Mouse (Mus musculus): ENCODE results near the gene S100a7a. TPM values are rescaled to one million over a fixed set of nuclear protein-coding genes. Genes with fewer than 3 reads are reported as not detected.

Gene S100a7a
- polyA plus RNA-seq, 1 experiment: not detected

- H3K27me3 ChIP-seq (ENCODE audit: control insufficient read depth, insufficient read depth, low read length): no peaks in the 10 kb centered on the region
- TF ChIP-seq POLR2A (IDR thresholded peaks at IDR 0.05; ENCODE audit: control insufficient read depth, low read depth, low read length) (no peak), CTCF (IDR thresholded peaks at IDR 0.05; ENCODE audit: control insufficient read depth, insufficient read depth, insufficient replicate concordance, low read depth, low read length) (peak; percentile 59; the same call in 1 of the 2 replicates)
- peaks cover 3% of the 10 kb centered on the region for H3K4me1 ChIP-seq (ENCODE audit: control insufficient read depth, insufficient read depth, low read length)
- no peak overlapping the region for H3K27ac ChIP-seq (ENCODE audit: control insufficient read depth, insufficient read depth, low read depth, low read length)
- H3K36me3 ChIP-seq (ENCODE audit: control insufficient read depth, insufficient read depth, low read length): no peaks in the 10 kb centered on the region
- H3K4me3 ChIP-seq (ENCODE audit: control insufficient read depth, low read depth, low read length): no peak overlapping the region
Measured at GRCm38 (mm10) chr3:90615415-90615814, 38.4 kb upstream of the S100a7a start.

DNA sequence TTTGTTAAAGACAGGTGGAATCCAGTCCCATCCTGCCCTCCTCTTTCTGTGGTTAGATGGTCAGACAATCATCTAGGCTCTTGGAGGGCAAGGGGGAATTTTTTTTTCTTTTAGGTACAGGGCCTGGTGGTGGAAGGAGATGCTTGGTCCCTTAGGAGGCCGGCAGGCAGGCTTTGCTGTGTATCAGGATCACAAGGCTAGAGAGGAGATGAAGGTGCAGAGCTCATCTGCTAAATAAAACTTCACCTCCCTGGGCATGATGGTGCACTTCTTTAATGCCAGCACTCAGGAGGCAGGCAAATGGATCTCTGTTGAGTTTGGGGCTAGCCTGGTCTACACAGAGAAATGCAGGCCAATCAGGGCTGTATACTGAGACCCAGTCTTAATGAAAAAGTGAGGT, 37.9 kb upstream of the S100a7a start:
- H3K4me3 ChIP-seq (ENCODE audit: control insufficient read depth, low read depth, low read length): no peak overlapping the region
- TF ChIP-seq CTCF (IDR thresholded peaks at IDR 0.05; ENCODE audit: control insufficient read depth, insufficient read depth, insufficient replicate concordance, low read depth, low read length) (no peak), POLR2A (IDR thresholded peaks at IDR 0.05; ENCODE audit: control insufficient read depth, low read depth, low read length) (no peak)
- no peaks in the 10 kb centered on the region for H3K36me3 ChIP-seq (ENCODE audit: control insufficient read depth, insufficient read depth, low read length)
- no peak overlapping the region for H3K27ac ChIP-seq (ENCODE audit: control insufficient read depth, insufficient read depth, low read depth, low read length)
- H3K27me3 ChIP-seq (ENCODE audit: control insufficient read depth, insufficient read depth, low read length): no peaks in the 10 kb centered on the region
- H3K4me1 ChIP-seq (ENCODE audit: control insufficient read depth, insufficient read depth, low read length): peaks cover 3% of the 10 kb centered on the region

DNA sequence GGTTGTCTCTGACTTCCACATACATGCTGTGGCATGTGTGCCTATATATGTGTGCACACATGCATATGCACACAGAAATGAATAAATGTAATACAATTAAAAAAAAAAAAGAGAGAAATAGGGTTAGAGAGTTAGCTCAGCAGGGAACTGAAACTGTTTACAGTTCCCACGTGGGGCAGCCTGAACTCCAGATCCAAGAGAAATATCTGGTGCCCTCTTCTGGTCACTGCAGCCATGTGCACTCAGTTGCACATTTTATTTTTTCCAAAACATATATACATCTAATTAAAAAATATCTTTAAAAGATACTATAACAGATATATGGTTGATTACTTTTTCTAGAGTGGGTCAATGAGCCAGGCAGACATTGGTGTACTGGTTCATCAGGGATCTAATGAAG, 36.2 kb upstream of the S100a7a start:
- no peaks in the 10 kb centered on the region for H3K36me3 ChIP-seq (ENCODE audit: control insufficient read depth, insufficient read depth, low read length)
- no peak overlapping the region for H3K4me3 ChIP-seq (ENCODE audit: control insufficient read depth, low read depth, low read length)
- H3K4me1 ChIP-seq (ENCODE audit: control insufficient read depth, insufficient read depth, low read length): peaks cover 3% of the 10 kb centered on the region
- TF ChIP-seq CTCF (IDR thresholded peaks at IDR 0.05; ENCODE audit: control insufficient read depth, insufficient read depth, insufficient replicate concordance, low read depth, low read length) (no peak), POLR2A (IDR thresholded peaks at IDR 0.05; ENCODE audit: control insufficient read depth, low read depth, low read length) (no peak)
- H3K27me3 ChIP-seq (ENCODE audit: control insufficient read depth, insufficient read depth, low read length): no peaks in the 10 kb centered on the region
- H3K27ac ChIP-seq (ENCODE audit: control insufficient read depth, insufficient read depth, low read depth, low read length): no peak overlapping the region

- Histone ChIP-seq H3K4me3 (ENCODE audit: control insufficient read depth, low read depth, low read length) (no peak overlapping the region), H3K4me1 (ENCODE audit: control insufficient read depth, insufficient read depth, low read length) (peaks cover 2% of the 10 kb centered on the region; the same call in 1 of the 2 replicates), H3K27ac (ENCODE audit: control insufficient read depth, insufficient read depth, low read depth, low read length) (no peak overlapping the region), H3K27me3 (ENCODE audit: control insufficient read depth, insufficient read depth, low read length) (no peaks in the 10 kb centered on the region), H3K36me3 (ENCODE audit: control insufficient read depth, insufficient read depth, low read length) (no peaks in the 10 kb centered on the region)
- TF ChIP-seq CTCF (IDR thresholded peaks at IDR 0.05; ENCODE audit: control insufficient read depth, insufficient read depth, insufficient replicate concordance, low read depth, low read length) (no peak), POLR2A (IDR thresholded peaks at IDR 0.05; ENCODE audit: control insufficient read depth, low read depth, low read length) (no peak)
Measured at GRCm38 (mm10) chr3:90621552-90621951, 32.3 kb upstream of the S100a7a start.

GRCm38 (mm10) chr3:90623435-90624071, 30.3 kb upstream of the S100a7a start:
- TF ChIP-seq CTCF (IDR thresholded peaks at IDR 0.05; ENCODE audit: control insufficient read depth, insufficient read depth, insufficient replicate concordance, low read depth, low read length): no peak
- no peak for TF ChIP-seq POLR2A (IDR thresholded peaks at IDR 0.05; ENCODE audit: control insufficient read depth, low read depth, low read length)
- H3K36me3 ChIP-seq (ENCODE audit: control insufficient read depth, insufficient read depth, low read length): no peaks in the 10 kb centered on the region
- peaks cover 2% of the 10 kb centered on the region; the same call in 1 of the 2 replicates for H3K4me1 ChIP-seq (ENCODE audit: control insufficient read depth, insufficient read depth, low read length)
- H3K27ac ChIP-seq (ENCODE audit: control insufficient read depth, insufficient read depth, low read depth, low read length): peak overlapping the region; percentile 42; the same call in 1 of the 2 replicates
- H3K4me3 ChIP-seq (ENCODE audit: control insufficient read depth, low read depth, low read length): no peak overlapping the region
- no peaks in the 10 kb centered on the region for H3K27me3 ChIP-seq (ENCODE audit: control insufficient read depth, insufficient read depth, low read length)

DNA sequence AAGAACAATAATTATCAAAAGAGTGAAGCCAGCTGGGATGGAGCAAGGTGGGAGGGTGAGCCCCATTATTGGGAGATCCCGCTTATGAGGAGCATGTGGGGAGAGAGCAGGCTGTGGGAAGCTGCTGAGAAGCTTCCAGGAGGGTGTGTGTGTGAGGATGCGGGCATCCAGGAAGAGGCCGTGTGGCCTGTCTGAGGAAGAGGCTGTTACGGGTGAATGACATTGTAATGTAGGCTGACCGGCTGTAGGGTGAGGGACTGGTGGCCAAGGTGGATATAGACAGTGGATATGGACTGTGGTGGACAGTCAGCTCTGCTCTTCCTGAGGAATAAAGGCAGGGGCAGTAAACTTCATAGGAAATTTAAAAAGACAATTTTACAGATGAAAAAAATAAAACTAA, 28.3 kb upstream of the S100a7a start:
- peaks cover 2% of the 10 kb centered on the region; the same call in 1 of the 2 replicates for H3K4me1 ChIP-seq (ENCODE audit: control insufficient read depth, insufficient read depth, low read length)
- H3K27me3 ChIP-seq (ENCODE audit: control insufficient read depth, insufficient read depth, low read length): no peaks in the 10 kb centered on the region
- H3K4me3 ChIP-seq (ENCODE audit: control insufficient read depth, low read depth, low read length): no peak overlapping the region
- TF ChIP-seq POLR2A (IDR thresholded peaks at IDR 0.05; ENCODE audit: control insufficient read depth, low read depth, low read length): no peak
- no peaks in the 10 kb centered on the region for H3K36me3 ChIP-seq (ENCODE audit: control insufficient read depth, insufficient read depth, low read length)
- no peak overlapping the region for H3K27ac ChIP-seq (ENCODE audit: control insufficient read depth, insufficient read depth, low read depth, low read length)

DNA sequence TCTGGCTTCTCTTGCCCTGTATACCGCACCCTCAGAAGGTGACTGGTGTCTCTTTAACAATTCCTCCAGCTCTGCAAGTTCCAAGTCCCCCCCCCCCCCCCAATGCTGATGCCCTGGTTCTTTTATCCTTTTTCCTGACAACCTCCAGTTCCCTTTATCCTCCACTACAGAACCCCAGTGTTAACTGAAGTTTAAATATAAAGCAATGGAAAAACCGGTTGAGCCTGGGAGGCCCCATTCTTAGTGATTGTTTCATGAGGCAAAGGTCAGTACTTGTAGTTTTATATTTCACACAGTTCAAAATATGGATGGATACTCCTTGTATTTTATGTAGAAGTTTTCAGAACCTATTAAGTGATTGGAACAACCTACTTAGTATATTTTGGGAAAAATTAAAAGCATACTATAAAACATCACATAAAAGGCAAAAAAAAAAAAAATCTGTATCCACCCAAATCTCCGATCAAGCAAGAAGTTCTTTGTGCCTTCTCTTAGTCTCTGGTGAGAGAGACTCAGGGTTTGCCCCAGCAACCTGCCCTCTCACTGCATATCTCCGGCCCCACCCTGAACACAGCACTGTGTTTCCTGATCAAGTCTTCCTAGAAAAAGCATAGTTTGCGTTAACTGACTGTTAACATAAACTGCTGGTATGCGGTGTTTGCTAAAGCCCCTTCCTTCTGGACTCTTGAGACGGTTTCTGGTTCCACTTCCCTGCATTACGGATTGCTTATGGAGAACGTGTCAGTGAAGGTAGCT, 27.4 kb upstream of the S100a7a start:
- TF ChIP-seq POLR2A (IDR thresholded peaks at IDR 0.05; ENCODE audit: control insufficient read depth, low read depth, low read length) (no peak), CTCF (IDR thresholded peaks at IDR 0.05; ENCODE audit: control insufficient read depth, insufficient read depth, insufficient replicate concordance, low read depth, low read length) (no peak)
- no peak overlapping the region for H3K27ac ChIP-seq (ENCODE audit: control insufficient read depth, insufficient read depth, low read depth, low read length)
- H3K27me3 ChIP-seq (ENCODE audit: control insufficient read depth, insufficient read depth, low read length): no peaks in the 10 kb centered on the region
- peaks cover 2% of the 10 kb centered on the region; the same call in 1 of the 2 replicates for H3K4me1 ChIP-seq (ENCODE audit: control insufficient read depth, insufficient read depth, low read length)
- H3K4me3 ChIP-seq (ENCODE audit: control insufficient read depth, low read depth, low read length): no peak overlapping the region
- H3K36me3 ChIP-seq (ENCODE audit: control insufficient read depth, insufficient read depth, low read length): no peaks in the 10 kb centered on the region

All from testis, adult 2 months (tissue).